Mouse (Mus musculus) hindbrain, embryonic 13.5 days (tissue): ENCODE results near the gene Kmt2a. TPM values are rescaled to one million over a fixed set of nuclear protein-coding genes. Genes with fewer than 3 reads are reported as not detected.

Source experiments
- ATAC-seq: fragments of 200-750 bp; cut with Nextera tagmentation; 2 replicates; pipeline ENCODE4 v1.8.0; 2017; ENCODE audit warnings: moderate TSS enrichment; ENCODE audit not compliant: low FRiP score
- H3K27ac ChIP-seq: fragments of 300-500 bp; sonication (generic); 2 replicates; pipeline ENCODE4 v1.5.1; 2015; ENCODE audit warnings: inconsistent platforms, mild to moderate bottlenecking, moderate library complexity
- H3K27me3 ChIP-seq: fragments of 300-500 bp; sonication (generic); 2 replicates; pipeline ENCODE4 v1.6.1; 2015; ENCODE audit warnings: mild to moderate bottlenecking, inconsistent platforms
- H3K36me3 ChIP-seq: fragments of 300-500 bp; sonication (generic); 2 replicates; pipeline ENCODE4 v1.6.1; 2015; ENCODE audit warnings: mild to moderate bottlenecking, inconsistent platforms
- H3K4me1 ChIP-seq: fragments of 300-500 bp; sonication (generic); replicated peaks from 2 replicates; pipeline ENCODE4 v1.6.1; 2015; ENCODE audit warnings: inconsistent platforms
- H3K4me2 ChIP-seq: fragments of 300-500 bp; sonication (generic); 2 replicates; pipeline ENCODE4 v1.6.1; 2015; ENCODE audit warnings: inconsistent platforms, mild to moderate bottlenecking, moderate library complexity
- H3K4me3 ChIP-seq: fragments of 300-500 bp; sonication (generic); 2 replicates; pipeline ENCODE4 v1.5.1; 2015; ENCODE audit warnings: mild to moderate bottlenecking, inconsistent platforms
- H3K9ac ChIP-seq: fragments of 300-500 bp; sonication (generic); 2 replicates; pipeline ENCODE4 v1.6.1; 2015; ENCODE audit warnings: mild to moderate bottlenecking, inconsistent platforms
- H3K9me3 ChIP-seq: fragments of 300-500 bp; sonication (generic); 2 replicates; pipeline ENCODE4 v1.6.1; 2016; ENCODE audit warnings: inconsistent platforms
- WGBS: fragments of 180-500 bp; shearing (Covaris S2); methylation state at CpG from one replicate; pipeline ENCODE4 v1.1.7; 2015; 5-methylcytosine and 5-hydroxymethylcytosine counted together
- polyA plus RNA-seq: library from polyadenylated mRNA; unstranded; fragments of >200 nt; fragmentation: Nextera tagmentation; extraction: Ambion mirVana; gene quantifications from 2 replicates; pipeline ENCODE4 v1.2.1, GENCODE M21; 2015

Gene Kmt2a
- polyA plus RNA-seq, 1 experiment from 2014 or later = 20.6 TPM

DNA sequence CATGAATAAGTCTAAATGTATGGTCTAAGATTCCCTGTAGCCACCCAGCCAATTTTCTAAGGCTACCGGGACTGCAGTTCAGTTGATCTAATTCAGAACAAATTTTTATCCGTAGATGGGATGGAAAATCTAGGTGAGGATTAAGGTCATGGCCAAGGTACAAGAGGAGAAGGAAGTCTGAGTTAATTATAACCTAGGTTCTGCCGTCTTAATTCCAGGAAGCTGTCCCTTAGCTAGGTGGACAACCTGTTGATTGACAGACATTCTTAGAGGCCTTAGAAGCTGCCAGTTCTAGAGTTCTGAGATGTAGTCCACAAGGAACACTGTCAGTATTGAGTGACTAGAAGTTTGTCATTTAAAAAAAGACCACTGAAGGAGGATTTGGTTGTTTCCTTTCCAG lies 18.6 kb upstream of the Kmt2a start:
- H3K9me3 ChIP-seq = no peaks in the 10 kb centered on the region
- no peak for ATAC-seq
- H3K27me3 ChIP-seq = no peaks in the 10 kb centered on the region
- no peak overlapping the region for H3K4me3 ChIP-seq
- no peaks in the 10 kb centered on the region for H3K36me3 ChIP-seq
- no peak overlapping the region for H3K9ac ChIP-seq
- no peaks in the 10 kb centered on the region for H3K4me1 ChIP-seq
- no peak overlapping the region for H3K27ac ChIP-seq
- WGBS = 88% methylated on average over 3 of the region's 3 CpGs
- H3K4me2 ChIP-seq = no peak overlapping the region

DNA sequence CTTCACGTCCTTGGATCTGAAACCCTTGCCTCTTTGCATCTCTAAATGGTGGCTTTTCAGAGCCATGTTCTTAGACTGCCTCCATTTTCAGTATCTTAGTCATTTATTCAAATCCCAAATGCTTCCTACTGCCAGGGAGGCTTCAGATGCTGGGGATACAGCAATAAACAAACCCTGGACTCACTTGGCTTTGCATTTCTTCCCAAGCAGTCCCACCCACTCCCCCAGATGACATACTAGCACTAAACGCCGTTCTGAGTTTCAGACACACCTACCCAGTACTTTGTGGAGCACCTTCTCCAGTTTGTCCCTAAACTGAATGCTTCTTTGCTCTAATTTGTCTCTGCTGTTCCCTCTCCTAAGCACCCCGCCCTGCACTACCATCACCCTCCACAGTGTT lies 15.9 kb upstream of the Kmt2a start:
- WGBS = 64% methylated on average over 4 of the region's 4 CpGs
- Histone ChIP-seq H3K4me2 (no peak overlapping the region), H3K27me3 (peaks cover 3% of the 10 kb centered on the region; the same call in 1 of the 2 replicates), H3K36me3 (no peaks in the 10 kb centered on the region), H3K27ac (no peak overlapping the region), H3K9ac (no peak overlapping the region), H3K9me3 (no peaks in the 10 kb centered on the region), H3K4me1 (no peaks in the 10 kb centered on the region), H3K4me3 (no peak overlapping the region)
- ATAC-seq = no peak

DNA sequence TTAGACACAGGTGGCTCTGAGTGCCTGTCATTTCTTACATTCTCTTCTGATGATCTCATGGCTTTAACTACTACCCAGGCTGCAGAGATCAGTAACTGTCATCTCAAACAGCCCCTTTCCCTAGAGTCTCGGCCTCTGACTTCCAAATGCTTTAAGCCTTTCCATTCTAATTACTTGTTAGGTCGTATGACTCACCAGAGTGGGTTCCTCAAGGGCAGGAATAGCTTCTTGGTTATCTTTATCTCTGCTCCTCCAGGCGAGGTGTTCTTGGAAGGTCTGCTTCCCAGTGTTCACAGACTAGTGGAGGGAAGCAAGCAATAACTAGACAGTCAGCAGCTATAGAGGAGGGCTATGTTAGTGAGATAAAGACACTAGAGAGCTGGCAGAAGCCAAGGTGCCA lies 11.6 kb upstream of the Kmt2a start:
- Histone ChIP-seq H3K9me3 (no peaks in the 10 kb centered on the region), H3K4me3 (no peak overlapping the region), H3K4me2 (no peak overlapping the region), H3K27ac (no peak overlapping the region), H3K27me3 (peaks cover 9% of the 10 kb centered on the region; the same call in 1 of the 2 replicates), H3K36me3 (no peaks in the 10 kb centered on the region), H3K4me1 (no peaks in the 10 kb centered on the region), H3K9ac (no peak overlapping the region)
- no peak for ATAC-seq
- WGBS = 66% methylated on average over 3 of the region's 3 CpGs

DNA sequence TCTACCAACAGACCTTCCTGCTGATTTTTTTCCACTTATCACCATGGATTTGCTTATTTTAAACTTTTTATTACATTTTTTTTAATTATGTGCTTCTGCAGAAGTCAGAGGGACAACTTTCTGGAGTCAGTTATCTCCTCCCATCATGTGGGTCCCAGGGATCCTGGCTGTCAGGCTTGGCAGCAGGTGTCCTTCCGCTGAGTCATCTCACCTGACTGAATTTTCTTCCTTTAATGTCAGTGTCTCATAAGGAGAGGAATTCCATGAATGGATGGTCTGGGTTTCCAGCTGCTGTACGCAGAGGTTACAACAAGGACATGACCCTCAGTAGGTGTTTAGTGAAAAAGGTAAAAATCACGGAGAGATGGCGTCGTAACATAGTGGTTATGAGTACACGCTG lies 10.1 kb upstream of the Kmt2a start:
- 85% methylated on average over 6 of the region's 6 CpGs for WGBS

DNA sequence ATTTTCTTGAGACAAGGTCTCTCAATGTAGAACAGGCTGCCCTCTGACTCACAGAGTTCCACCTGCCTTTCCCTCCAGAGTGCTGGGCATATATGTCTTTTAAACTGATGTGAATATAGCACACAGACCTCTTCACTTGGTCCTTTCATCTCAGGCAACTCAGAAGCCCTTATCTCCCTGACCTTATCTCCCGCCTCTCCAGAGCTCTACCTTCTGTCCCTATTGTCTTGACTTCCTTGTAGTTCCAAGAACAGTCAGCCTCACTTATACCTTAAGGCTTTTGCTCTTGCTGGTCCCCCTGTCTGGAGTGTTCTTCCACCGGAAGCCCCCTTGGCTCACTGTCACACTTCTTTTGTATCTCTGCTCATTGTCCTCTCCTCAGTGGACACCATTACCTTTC lies 9.0 kb upstream of the Kmt2a start:
- H3K4me2 ChIP-seq = no peak overlapping the region
- H3K27me3 ChIP-seq = peaks cover 13% of the 10 kb centered on the region; the same call in 1 of the 2 replicates
- no peak overlapping the region for H3K9ac ChIP-seq
- H3K9me3 ChIP-seq = no peaks in the 10 kb centered on the region
- H3K27ac ChIP-seq = no peak overlapping the region
- ATAC-seq = no peak
- no peaks in the 10 kb centered on the region for H3K36me3 ChIP-seq
- WGBS = 71% methylated on average over 2 of the region's 2 CpGs
- H3K4me3 ChIP-seq = no peak overlapping the region
- H3K4me1 ChIP-seq = no peaks in the 10 kb centered on the region

More for the DNA sequence above, 10.1 kb upstream of the Kmt2a start:
- no peak for ATAC-seq
- H3K9ac ChIP-seq = no peak overlapping the region
- no peak overlapping the region for H3K27ac ChIP-seq
- H3K4me3 ChIP-seq = no peak overlapping the region
- no peaks in the 10 kb centered on the region for H3K36me3 ChIP-seq
- no peaks in the 10 kb centered on the region for H3K9me3 ChIP-seq
- peaks cover 9% of the 10 kb centered on the region; the same call in 1 of the 2 replicates for H3K27me3 ChIP-seq
- no peaks in the 10 kb centered on the region for H3K4me1 ChIP-seq
- H3K4me2 ChIP-seq = no peak overlapping the region

DNA sequence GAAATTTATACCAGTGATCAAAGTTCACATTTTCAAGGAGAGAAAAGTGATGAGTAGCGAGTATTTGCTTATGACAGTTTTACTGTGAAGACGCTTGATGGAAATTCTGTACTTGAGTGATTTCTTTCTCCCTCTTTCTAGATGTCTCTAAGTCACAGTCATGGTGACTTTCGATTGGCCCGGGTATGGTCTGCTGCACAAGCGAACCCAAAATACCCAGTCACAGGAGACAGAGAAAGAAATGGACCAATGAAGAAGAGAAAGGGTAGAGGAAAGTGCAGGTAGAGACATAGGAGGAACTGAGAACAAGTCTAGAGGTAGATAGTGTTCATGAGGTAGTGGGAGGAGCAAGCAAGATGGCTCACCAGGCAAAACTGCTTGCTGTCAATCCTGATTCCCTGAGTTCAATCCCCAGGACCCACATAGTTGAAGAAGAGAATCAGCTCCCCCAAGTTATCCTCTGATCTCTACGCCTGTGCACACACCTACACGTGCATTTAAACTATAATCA lies 7.1 kb upstream of the Kmt2a start:
- ATAC-seq = no peak

DNA sequence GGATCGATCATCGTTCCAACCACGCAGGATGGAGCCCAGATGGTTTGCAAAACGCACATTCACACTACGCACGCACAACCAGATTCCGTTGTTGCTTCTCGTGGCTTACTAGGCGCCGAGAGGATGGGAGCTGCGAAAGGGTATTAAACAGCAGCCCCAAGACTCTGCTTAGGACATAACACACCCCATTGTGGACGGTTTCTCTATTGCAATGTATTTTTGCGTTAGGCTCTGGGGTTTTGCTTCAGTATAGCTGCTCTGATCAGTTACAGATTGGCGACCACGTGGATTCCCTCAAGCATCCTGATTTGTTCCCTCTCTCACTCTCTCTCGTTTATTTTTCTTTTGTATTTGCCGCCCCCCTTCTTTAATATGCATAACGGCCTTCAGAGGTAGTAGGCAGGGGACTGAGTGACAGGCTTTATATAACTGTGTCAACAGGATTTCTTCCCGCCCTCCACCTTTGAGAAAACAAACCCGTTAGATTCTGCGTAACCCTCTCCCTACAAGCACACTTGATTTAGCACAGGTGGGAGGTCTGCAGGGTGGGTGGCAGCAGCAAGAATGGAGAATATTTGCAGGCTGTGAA lies 2.0 kb upstream of the Kmt2a start:
- H3K4me1 ChIP-seq = peaks cover 27% of the 10 kb centered on the region
- peak; percentile 22 for ATAC-seq
- peak overlapping the region; percentile 99 for H3K9ac ChIP-seq

More for the DNA sequence above, 7.1 kb upstream of the Kmt2a start:
- H3K4me1 ChIP-seq = peaks cover 3% of the 10 kb centered on the region; the same call in 1 of the 2 replicates
- no peak overlapping the region for H3K9ac ChIP-seq
- H3K9me3 ChIP-seq = no peaks in the 10 kb centered on the region
- H3K27ac ChIP-seq = no peak overlapping the region
- H3K4me3 ChIP-seq = no peak overlapping the region
- 0 out of 2 replicates have a peak, but pooled peaks cover 10% of the 10 kb centered on the region for H3K27me3 ChIP-seq
- no peak overlapping the region for H3K4me2 ChIP-seq
- WGBS = 87% methylated on average over 7 of the region's 7 CpGs
- H3K36me3 ChIP-seq = no peaks in the 10 kb centered on the region

DNA sequence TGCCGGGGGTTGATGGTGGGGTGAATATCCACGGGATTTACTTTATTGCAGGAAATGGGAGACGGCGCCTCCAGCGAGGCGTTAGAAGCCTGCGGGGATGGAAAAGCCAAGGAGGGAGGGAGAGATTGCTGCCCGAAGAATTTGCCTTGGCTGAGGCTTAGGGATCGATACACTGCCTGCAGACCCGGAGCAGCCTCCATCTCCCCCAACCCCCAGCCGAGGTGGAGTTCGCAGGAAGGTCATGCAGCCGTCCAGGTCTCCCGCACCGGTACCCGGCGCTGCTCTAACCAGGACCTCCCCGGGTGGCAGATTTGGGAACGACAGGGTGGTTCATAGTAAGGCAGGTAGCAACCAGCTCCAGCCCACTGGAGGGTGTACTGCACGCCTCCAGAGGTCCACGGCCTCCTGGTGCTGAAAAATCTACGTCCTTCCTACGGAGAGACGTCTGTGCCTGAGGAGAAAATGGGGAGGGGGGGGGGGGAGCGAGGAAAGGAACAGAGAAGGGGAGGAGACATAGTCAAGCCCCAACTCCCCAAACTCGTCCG lies 1.4 kb upstream of the Kmt2a start:
- Histone ChIP-seq H3K27me3 (0 out of 2 replicates have a peak, but pooled peaks cover 5% of the 10 kb centered on the region), H3K4me1 (peaks cover 33% of the 10 kb centered on the region), H3K9ac (peak overlapping the region; percentile 99), H3K27ac (peak overlapping the region; percentile 100), H3K4me2 (peak overlapping the region; percentile 90), H3K4me3 (peak overlapping the region; percentile 97), H3K36me3 (0 out of 2 replicates have a peak, but pooled peaks cover under 1% of the 10 kb centered on the region), H3K9me3 (no peaks in the 10 kb centered on the region)
- ATAC-seq = peak; percentile 73
- WGBS = under 1% methylated on average over 26 of the region's 27 CpGs

More for the DNA sequence above, 2.0 kb upstream of the Kmt2a start:
- H3K27me3 ChIP-seq = 0 out of 2 replicates have a peak, but pooled peaks cover 5% of the 10 kb centered on the region
- H3K36me3 ChIP-seq = no peaks in the 10 kb centered on the region
- under 1% methylated on average over 21 of the region's 21 CpGs for WGBS
- peak overlapping the region; percentile 100 for H3K27ac ChIP-seq
- no peaks in the 10 kb centered on the region for H3K9me3 ChIP-seq
- peak overlapping the region; percentile 97 for H3K4me3 ChIP-seq
- H3K4me2 ChIP-seq = peak overlapping the region; percentile 90

DNA sequence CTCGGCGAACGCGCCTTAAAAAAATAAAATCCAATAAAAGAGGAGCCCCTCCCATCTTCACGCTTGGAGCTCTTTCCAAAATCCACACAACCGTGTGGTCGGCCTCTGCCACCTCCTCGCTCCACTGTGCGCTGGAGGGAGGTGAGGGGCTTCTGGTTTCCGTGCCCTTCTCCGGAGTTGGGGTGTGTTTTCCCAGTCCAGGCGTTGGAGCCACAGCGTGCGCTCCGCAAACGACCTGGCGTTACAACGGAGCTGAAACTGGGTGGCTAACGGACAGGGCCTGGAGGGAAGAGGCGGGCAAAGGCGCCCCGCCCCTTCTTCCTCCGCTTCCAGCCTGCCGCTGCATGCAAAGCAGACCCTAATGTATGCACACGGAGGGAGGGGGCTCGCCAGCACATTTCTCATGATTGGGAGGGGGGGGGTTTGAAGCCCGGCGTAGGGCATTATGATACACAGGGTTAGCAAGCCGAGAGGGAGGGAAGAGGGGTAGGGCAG lies 892 bp upstream of the Kmt2a start:
- Histone ChIP-seq H3K9ac (peak overlapping the region; percentile 99), H3K4me3 (peak overlapping the region; percentile 97), H3K27ac (peak overlapping the region; percentile 100), H3K27me3 (0 out of 2 replicates have a peak, but pooled peaks cover 5% of the 10 kb centered on the region), H3K36me3 (0 out of 2 replicates have a peak, but pooled peaks cover 4% of the 10 kb centered on the region), H3K4me1 (peaks cover 38% of the 10 kb centered on the region), H3K9me3 (no peaks in the 10 kb centered on the region), H3K4me2 (peak overlapping the region; percentile 90)
- WGBS = under 1% methylated on average over 29 of the region's 29 CpGs
- ATAC-seq = peak; percentile 72

DNA sequence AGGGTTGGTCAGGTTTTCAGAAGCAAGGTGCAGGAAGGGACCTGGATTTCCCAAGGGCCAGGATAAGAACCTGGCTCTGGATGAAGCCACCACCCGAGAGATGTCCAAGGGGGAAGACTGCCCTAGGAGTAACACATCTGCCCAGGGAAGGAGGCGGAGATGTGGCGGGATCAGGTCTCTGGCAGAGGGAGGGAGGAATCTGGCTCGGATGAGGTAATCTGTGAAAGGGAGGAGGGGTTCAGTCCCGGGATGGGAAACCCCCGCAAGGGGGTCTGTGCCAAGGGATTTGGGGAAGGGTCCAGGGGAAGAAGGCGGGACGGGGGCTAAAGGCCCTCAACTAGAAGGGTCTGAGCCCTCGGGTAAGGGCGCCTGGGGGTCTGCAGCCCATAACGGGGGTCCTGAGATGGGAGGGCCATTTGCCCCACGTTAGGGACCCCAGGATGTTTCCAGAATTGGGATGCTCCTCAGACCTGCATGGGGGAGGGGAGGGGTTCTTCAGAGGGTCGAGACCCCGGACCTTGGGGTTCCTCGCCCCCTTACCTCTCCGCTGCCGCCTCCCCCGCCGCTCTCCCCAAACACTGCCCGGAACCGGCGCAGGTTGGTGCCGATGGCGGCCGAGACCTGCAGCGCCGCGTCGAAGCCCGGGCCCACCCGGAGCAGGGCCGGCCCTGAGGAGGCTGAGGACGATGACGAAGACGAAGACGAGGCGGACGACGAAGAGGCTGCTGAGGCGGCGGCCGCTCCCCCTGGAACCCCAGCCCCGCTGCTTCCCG lies 601 bp downstream of the Kmt2a start:
- Histone ChIP-seq H3K9ac (peak overlapping the region; percentile 99), H3K4me1 (peaks cover 53% of the 10 kb centered on the region), H3K27me3 (0 out of 2 replicates have a peak, but pooled peaks cover 2% of the 10 kb centered on the region), H3K9me3 (no peaks in the 10 kb centered on the region), H3K4me3 (peak overlapping the region; percentile 97), H3K27ac (peak overlapping the region; percentile 100), H3K4me2 (peak overlapping the region; percentile 98), H3K36me3 (0 out of 2 replicates have a peak, but pooled peaks cover 4% of the 10 kb centered on the region)
- WGBS = 0% methylated on average over 18 of the region's 44 CpGs
- peak; percentile 21; the same call in 1 of the 2 replicates for ATAC-seq

DNA sequence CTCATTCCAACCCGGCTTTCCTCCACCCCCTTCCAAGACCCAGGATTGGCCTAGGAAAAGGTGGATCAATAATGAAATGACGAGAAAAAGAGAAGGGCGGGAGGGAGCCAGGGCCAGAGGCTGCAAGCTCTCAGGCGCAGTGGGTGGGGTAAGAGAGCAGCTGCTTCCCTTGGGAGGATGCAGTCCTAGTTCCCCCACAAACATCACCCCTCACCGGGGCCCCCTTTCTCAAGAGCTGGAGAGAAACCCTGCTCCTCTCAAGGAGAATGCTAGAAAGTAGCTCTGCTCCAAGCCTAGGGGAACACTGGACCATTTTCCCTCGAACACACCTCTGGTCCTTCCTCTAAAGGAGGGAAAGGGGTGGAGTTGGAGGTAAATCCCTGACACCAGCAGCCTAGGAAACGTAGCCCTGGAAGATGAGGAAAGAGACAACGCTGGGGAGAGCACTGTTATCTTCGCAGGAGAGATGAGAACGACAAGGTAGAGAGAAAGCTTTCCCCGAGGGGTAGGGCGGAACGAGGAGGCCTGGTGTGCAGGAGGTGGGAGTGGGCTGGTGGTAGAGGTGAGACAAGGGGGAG lies 1.3 kb downstream of the Kmt2a start:
- WGBS = under 1% methylated on average over 13 of the region's 13 CpGs
- Histone ChIP-seq H3K9me3 (no peaks in the 10 kb centered on the region), H3K36me3 (0 out of 2 replicates have a peak, but pooled peaks cover 4% of the 10 kb centered on the region), H3K4me3 (peak overlapping the region; percentile 97), H3K27me3 (no peaks in the 10 kb centered on the region), H3K27ac (peak overlapping the region; percentile 100), H3K9ac (peak overlapping the region; percentile 99), H3K4me2 (peak overlapping the region; percentile 98), H3K4me1 (peaks cover 59% of the 10 kb centered on the region)
- ATAC-seq = no peak
